Mouse (Mus musculus) monocyte, adult 2 months (primary cell): Measurements from ENCODE around the gene Hrh2.

Experiments used
- DNase-seq, 2 experiments: peaks; one replicate each; pipeline ENCODE4 v3.0.0; 2022; ENCODE audit warnings: low spot score in 2 of 2, low read depth in 1 of 2

The Hrh2 gene

GRCm38 (mm10) chr13:54192021-54192481 is at the start of gene Hrh2:
TSS of gene Hrh2 (plus strand) at chr13:54192129.
- no peak for DNase-seq

GRCm38 (mm10) chr13:54143788-54144187 is 48.1 kb upstream of the Hrh2 start:
- DNase-seq = no peak

GRCm38 (mm10) chr13:54144624-54145023 is 47.3 kb upstream of the Hrh2 start:
- no peak for DNase-seq

GRCm38 (mm10) chr13:54147328-54147727 is 44.6 kb upstream of the Hrh2 start:
- no peak for DNase-seq

GRCm38 (mm10) chr13:54152421-54152820 is 39.5 kb upstream of the Hrh2 start:
- no peak for DNase-seq

GRCm38 (mm10) chr13:54152911-54153310 is 39.0 kb upstream of the Hrh2 start:
- no peak for DNase-seq

- DNase-seq = no peak
Observed at GRCm38 (mm10) chr13:54153672-54154218, 38.2 kb upstream of the Hrh2 start.

GRCm38 (mm10) chr13:54155822-54156221 is 36.1 kb upstream of the Hrh2 start:
- DNase-seq = no peak

DNA sequence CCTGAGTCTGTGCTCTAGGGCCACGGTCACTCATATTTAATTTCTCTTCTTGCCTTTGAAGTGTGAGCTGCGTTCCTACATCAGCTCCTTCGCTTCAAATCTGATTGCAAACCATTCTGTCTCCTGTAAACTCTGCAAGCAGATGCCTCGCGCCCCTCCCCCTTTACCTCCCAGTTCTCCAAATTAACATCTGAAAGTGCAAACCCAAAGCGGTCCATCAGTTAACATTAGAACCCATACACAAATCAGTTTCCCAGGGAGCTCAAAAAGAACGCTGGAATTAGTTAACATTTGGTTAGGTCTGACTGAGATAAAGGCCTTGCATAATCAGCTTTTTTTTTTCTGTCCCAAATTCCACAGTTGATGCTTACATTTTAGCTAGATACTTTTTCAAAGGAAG is 32.7 kb upstream of the Hrh2 start:
- no peak for DNase-seq

GRCm38 (mm10) chr13:54159756-54160155 is 32.2 kb upstream of the Hrh2 start:
- no peak for DNase-seq

DNA sequence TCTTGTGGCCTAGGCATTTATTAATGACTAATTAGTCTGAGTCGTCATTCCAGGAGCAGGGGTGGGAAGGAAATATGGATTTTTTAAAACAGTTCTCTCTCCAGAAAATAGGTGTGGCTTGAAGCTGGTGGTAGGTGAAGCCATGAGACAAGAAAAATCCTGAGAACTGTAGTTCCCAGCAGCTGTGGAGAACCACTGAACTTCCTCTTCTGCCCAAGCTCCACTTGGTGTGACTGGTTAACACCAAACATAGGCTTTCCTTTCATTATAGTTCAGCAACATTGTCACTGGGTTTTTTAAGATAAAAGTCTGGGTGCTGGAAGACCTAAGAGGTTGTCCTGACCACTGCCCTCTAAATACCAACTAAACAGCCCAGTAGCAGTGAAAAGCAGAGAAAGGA is 31.4 kb upstream of the Hrh2 start:
- DNase-seq = no peak

GRCm38 (mm10) chr13:54161514-54161913 is 30.4 kb upstream of the Hrh2 start:
- DNase-seq = no peak

DNA sequence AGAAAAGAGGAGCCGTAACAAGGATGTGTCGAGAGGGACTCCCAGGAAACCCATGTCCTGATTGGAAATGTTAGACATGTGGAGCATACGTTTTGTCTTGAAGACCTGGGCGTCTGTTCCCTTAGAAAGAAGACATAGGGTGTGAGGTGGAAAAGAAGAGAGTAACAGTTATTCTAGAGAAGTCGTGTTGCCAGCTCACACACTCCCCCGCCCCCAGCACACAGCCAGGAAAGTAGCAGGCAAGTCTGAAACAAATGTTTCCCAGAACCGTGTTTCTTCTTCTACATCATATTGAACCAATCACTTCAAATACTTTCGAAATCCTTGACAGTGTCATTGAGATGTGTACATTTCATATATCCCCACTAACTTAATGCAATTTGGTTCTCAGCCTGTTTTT is 28.6 kb upstream of the Hrh2 start:
- DNase-seq = no peak

GRCm38 (mm10) chr13:54164462-54164861 is 27.5 kb upstream of the Hrh2 start:
- no peak for DNase-seq

DNA sequence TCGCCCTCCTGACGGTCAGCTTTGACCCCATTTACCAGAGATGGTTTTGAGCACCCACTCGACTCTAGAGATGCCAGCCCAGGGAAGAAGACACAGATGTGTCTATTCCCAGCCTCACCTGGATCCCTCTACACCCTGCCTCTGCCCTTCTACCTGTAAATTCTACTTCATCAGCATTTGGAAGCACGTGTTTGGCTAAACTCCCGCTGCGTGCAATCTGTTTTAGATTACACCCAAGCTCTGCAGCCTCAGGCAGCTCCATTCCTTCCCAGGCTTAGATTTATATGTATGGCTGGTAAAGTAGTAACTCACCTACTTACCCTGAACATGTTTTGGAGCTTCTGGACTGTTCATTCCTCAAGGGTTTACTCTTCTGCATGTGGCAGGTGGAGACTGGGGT is 26.9 kb upstream of the Hrh2 start:
- DNase-seq = no peak

DNA sequence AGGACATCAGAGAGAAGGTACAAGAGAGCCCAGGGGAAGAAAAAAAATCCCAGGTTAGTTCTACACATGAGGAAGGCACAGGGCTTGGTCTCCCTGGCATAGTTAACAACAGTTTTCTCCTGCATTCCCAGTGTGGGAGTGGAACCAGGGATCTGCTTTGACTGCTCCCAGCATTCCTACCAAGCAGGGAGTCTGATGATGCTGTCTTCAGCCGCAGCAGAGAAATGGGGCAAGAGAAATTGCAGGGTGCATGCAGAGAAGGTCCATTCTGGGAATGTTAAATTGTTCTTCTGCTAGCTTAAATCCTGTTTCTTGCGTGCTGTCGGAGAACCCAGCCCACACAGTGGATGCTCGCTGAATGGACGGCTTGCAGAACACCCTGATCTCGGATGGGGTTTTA is 26.2 kb upstream of the Hrh2 start:
- DNase-seq = no peak

GRCm38 (mm10) chr13:54167036-54167435 is 24.9 kb upstream of the Hrh2 start:
- no peak for DNase-seq

DNA sequence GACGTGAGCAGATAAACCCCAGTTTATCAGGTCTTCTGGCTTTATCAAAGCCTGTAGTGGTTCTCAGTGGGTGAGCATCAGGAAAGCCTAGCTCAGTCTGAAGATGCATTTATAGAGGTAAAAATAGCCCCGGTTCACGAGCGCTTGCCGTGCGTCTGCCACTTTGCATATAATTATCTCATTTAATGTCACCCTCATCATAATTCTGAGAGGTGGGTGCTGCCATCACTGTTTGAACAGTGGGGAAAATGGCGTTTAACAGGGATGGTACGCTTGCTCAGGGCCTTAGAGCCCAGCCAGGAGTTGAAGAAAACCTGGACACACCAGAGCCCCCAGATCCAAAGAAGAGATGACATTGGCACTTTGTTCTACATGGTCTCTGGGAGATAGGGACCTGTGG is 23.3 kb upstream of the Hrh2 start:
- DNase-seq = no peak

DNA sequence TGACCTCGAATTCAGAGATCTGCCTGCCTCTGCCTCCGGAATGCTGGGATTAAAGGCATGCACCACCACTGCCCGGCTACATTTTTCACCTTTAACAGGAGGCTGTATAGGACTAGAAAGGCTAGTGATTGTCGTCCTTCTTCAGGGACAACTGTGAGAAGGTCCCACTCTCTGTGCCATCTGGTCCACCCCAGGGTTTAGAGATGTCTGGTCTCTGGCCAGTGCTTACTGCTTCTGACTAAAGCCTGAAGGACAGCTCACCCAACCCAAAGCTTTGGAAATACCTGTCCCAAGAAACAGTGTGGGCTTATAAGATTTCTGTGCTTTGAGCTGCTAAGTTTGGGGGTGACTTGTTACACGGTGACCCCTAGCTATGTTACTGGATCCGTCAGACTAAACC is 21.6 kb upstream of the Hrh2 start:
- no peak for DNase-seq

DNA sequence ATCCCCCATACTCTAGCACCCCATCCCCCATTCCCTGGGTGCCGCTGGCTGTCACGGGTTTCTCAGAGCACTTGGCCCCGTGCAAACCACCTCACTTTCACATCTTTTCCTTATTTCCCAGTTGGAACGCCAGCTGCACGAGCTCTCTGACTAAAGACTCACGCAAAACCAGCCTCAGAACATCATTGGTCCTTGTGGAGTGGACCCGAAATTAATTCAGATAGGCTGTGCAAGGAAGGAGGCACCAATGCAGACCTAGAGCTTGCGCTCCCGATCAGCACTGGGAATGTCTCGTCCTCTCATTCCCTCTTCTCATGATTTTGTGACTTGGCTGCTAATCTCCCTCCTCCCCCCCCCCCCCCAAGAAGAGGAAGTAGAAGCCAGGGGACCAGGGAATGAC is 20.6 kb upstream of the Hrh2 start:
- no peak for DNase-seq

- no peak for DNase-seq
Observed at GRCm38 (mm10) chr13:54171761-54172160, 20.2 kb upstream of the Hrh2 start.

DNA sequence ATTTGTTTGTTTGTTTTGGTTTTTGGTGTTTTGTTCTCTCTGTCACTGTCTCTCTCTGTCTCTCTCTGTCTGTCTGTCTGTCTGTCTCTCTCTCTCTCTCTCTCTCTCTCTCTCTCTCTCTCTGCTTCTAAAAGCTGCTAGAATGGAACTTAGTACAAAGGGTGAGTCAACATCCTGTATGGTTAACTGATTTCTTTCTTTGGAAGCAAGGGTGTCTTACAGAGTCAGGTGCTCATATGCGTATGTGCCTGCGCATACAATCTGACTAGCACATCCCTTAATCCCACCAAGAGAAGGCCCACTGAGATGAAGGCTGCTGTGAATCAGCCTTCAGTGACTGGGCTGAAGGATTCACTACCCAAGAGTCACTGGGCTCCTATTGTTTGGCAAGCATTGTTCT is 18.0 kb upstream of the Hrh2 start:
- no peak for DNase-seq

DNA sequence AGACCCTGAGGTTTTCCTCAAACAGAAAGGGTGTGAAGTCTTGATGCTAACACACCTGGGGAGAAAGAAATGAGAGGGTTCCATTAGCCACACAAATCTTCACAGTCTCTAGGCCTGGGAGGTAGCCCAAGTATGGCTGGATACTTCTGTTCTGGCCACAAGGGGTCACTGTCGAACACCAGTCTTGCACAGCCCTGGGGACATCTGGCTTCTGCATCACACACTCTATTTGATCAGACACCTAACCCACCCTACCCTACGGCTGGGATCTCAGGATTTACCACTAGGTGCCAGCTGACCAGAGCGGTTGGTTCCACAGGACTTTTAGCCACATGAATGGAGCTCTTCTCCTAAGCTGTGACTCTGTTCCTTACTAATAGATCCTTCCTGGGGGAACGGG is 17.2 kb upstream of the Hrh2 start:
- DNase-seq = no peak

GRCm38 (mm10) chr13:54175426-54175825 is 16.5 kb upstream of the Hrh2 start:
- DNase-seq = no peak
